Mouse (Mus musculus): ENCODE results near the gene Itm2c. TPM values are rescaled to one million over a fixed set of nuclear protein-coding genes. Genes with fewer than 3 reads are reported as not detected.

Gene Itm2c
- polyA plus RNA-seq, 1 experiment from 2014 or later, result 169 TPM

- Histone ChIP-seq H3K27me3 (no peaks in the 10 kb centered on the region), H3K4me1 (peaks cover 59% of the 10 kb centered on the region), H3K4me2 (replicated peaks) (no peak overlapping the region; the same call in 1 of the 2 replicates), H3K27ac (0 out of 2 replicates have a peak overlapping the region, but pooled peaks have one; percentile 19), H3K9ac (no peak overlapping the region), H3K36me3 (peaks cover 42% of the 10 kb centered on the region), H3K9me3 (replicated peaks) (no peaks in the 10 kb centered on the region), H3K4me3 (no peak overlapping the region)
- 31% methylated on average over 7 of the region's 7 CpGs for WGBS
- ATAC-seq (ENCODE audit: low FRiP score), result peak; percentile 85
These were observed 8.1 kb downstream of the Itm2c start for GRCm38 (mm10) chr1:85902108-85902561.

GRCm38 (mm10) chr1:85906892-85907291, 12.8 kb downstream of the Itm2c start:
- WGBS, result 92% methylated on average over 12 of the region's 12 CpGs

GRCm38 (mm10) chr1:85908754-85909590, 14.9 kb downstream of the Itm2c start:
- no peak for ATAC-seq (ENCODE audit: low FRiP score)
- no peaks in the 10 kb centered on the region for H3K4me1 ChIP-seq
- H3K27me3 ChIP-seq, result no peaks in the 10 kb centered on the region
- no peak overlapping the region for H3K9ac ChIP-seq
- H3K4me2 ChIP-seq (replicated peaks), result no peak overlapping the region
- no peaks in the 10 kb centered on the region for H3K9me3 ChIP-seq (replicated peaks)
- peaks cover 54% of the 10 kb centered on the region for H3K36me3 ChIP-seq
- H3K4me3 ChIP-seq, result no peak overlapping the region
- 78% methylated on average over 13 of the region's 13 CpGs for WGBS
- no peak overlapping the region for H3K27ac ChIP-seq

More at GRCm38 (mm10) chr1:85906892-85907291, 12.8 kb downstream of the Itm2c start:
- Histone ChIP-seq H3K4me3 (no peak overlapping the region), H3K27ac (no peak overlapping the region), H3K4me1 (peaks cover 13% of the 10 kb centered on the region), H3K4me2 (replicated peaks) (no peak overlapping the region), H3K9me3 (replicated peaks) (no peaks in the 10 kb centered on the region), H3K27me3 (no peaks in the 10 kb centered on the region), H3K9ac (no peak overlapping the region), H3K36me3 (peaks cover 66% of the 10 kb centered on the region)
- no peak for ATAC-seq (ENCODE audit: low FRiP score)

- no peak overlapping the region for H3K9ac ChIP-seq
- no peak overlapping the region for H3K4me3 ChIP-seq
- H3K27me3 ChIP-seq, result no peaks in the 10 kb centered on the region
- H3K9me3 ChIP-seq (replicated peaks), result no peaks in the 10 kb centered on the region
- no peak overlapping the region for H3K27ac ChIP-seq
- WGBS, result 94% methylated on average over 7 of the region's 7 CpGs
- peaks cover 14% of the 10 kb centered on the region for H3K36me3 ChIP-seq
- peaks cover 17% of the 10 kb centered on the region for H3K4me1 ChIP-seq
- H3K4me2 ChIP-seq (replicated peaks), result no peak overlapping the region
- no peak for ATAC-seq (ENCODE audit: low FRiP score)
These were observed 19.1 kb downstream of the Itm2c start for GRCm38 (mm10) chr1:85913078-85913755.

- Histone ChIP-seq H3K4me3 (no peak overlapping the region), H3K9ac (no peak overlapping the region), H3K4me1 (peaks cover 17% of the 10 kb centered on the region), H3K4me2 (replicated peaks) (no peak overlapping the region), H3K36me3 (no peaks in the 10 kb centered on the region), H3K27me3 (no peaks in the 10 kb centered on the region), H3K27ac (no peak overlapping the region; the same call in 1 of the 2 replicates), H3K9me3 (replicated peaks) (no peaks in the 10 kb centered on the region)
- ATAC-seq (ENCODE audit: low FRiP score), result no peak
These were observed 21.8 kb downstream of the Itm2c start for GRCm38 (mm10) chr1:85915890-85916289.

- no peak overlapping the region for H3K4me3 ChIP-seq
- ATAC-seq (ENCODE audit: low FRiP score), result peak; percentile 90
- H3K27me3 ChIP-seq, result no peaks in the 10 kb centered on the region
- H3K9ac ChIP-seq, result no peak overlapping the region
- no peaks in the 10 kb centered on the region for H3K9me3 ChIP-seq (replicated peaks)
- peaks cover 20% of the 10 kb centered on the region for H3K4me1 ChIP-seq
- no peaks in the 10 kb centered on the region for H3K36me3 ChIP-seq
- 11% methylated on average over 4 of the region's 4 CpGs for WGBS
- H3K4me2 ChIP-seq (replicated peaks), result peak overlapping the region; percentile 18
- H3K27ac ChIP-seq, result peak overlapping the region; percentile 85
These were observed 22.9 kb downstream of the Itm2c start for GRCm38 (mm10) chr1:85916830-85917450.

GRCm38 (mm10) chr1:85919621-85920020, 25.5 kb downstream of the Itm2c start:
- H3K36me3 ChIP-seq, result no peaks in the 10 kb centered on the region
- H3K27me3 ChIP-seq, result no peaks in the 10 kb centered on the region
- ATAC-seq (ENCODE audit: low FRiP score), result no peak
- H3K4me1 ChIP-seq, result peaks cover 25% of the 10 kb centered on the region
- no peak overlapping the region for H3K27ac ChIP-seq
- H3K9ac ChIP-seq, result no peak overlapping the region
- WGBS, result 78% methylated on average over 7 of the region's 7 CpGs
- no peak overlapping the region for H3K4me3 ChIP-seq
- H3K9me3 ChIP-seq (replicated peaks), result no peaks in the 10 kb centered on the region
- no peak overlapping the region for H3K4me2 ChIP-seq (replicated peaks)

- Histone ChIP-seq H3K27ac (no peak overlapping the region), H3K4me2 (replicated peaks) (no peak overlapping the region), H3K27me3 (no peaks in the 10 kb centered on the region), H3K36me3 (no peaks in the 10 kb centered on the region), H3K9me3 (replicated peaks) (no peaks in the 10 kb centered on the region), H3K4me1 (peaks cover 20% of the 10 kb centered on the region), H3K4me3 (no peak overlapping the region), H3K9ac (no peak overlapping the region)
- ATAC-seq (ENCODE audit: low FRiP score), result no peak
- WGBS, result 80% methylated on average over 7 of the region's 7 CpGs
These were observed 27.6 kb downstream of the Itm2c start for GRCm38 (mm10) chr1:85921725-85922124.

- peaks cover 14% of the 10 kb centered on the region for H3K4me1 ChIP-seq
- H3K27me3 ChIP-seq, result no peaks in the 10 kb centered on the region
- no peaks in the 10 kb centered on the region for H3K36me3 ChIP-seq
- H3K27ac ChIP-seq, result no peak overlapping the region
- H3K4me2 ChIP-seq (replicated peaks), result no peak overlapping the region
- H3K9ac ChIP-seq, result no peak overlapping the region
- WGBS, result 66% methylated on average over 7 of the region's 7 CpGs
- H3K9me3 ChIP-seq (replicated peaks), result no peaks in the 10 kb centered on the region
- 0 out of 2 replicates have a peak, but pooled peaks have one; percentile 11 for ATAC-seq (ENCODE audit: low FRiP score)
- H3K4me3 ChIP-seq, result no peak overlapping the region
These were observed 28.2 kb downstream of the Itm2c start for GRCm38 (mm10) chr1:85922127-85922864.

- H3K4me1 ChIP-seq, result peaks cover 12% of the 10 kb centered on the region
- no peak overlapping the region for H3K9ac ChIP-seq
- no peaks in the 10 kb centered on the region for H3K36me3 ChIP-seq
- no peaks in the 10 kb centered on the region for H3K27me3 ChIP-seq
- H3K4me2 ChIP-seq (replicated peaks), result no peak overlapping the region
- ATAC-seq (ENCODE audit: low FRiP score), result no peak
- no peaks in the 10 kb centered on the region for H3K9me3 ChIP-seq (replicated peaks)
- no peak overlapping the region for H3K27ac ChIP-seq
- H3K4me3 ChIP-seq, result no peak overlapping the region
- 77% methylated on average over 5 of the region's 5 CpGs for WGBS
These were observed 28.8 kb downstream of the Itm2c start for GRCm38 (mm10) chr1:85922865-85923211.

- Histone ChIP-seq H3K4me2 (replicated peaks) (no peak overlapping the region), H3K4me3 (no peak overlapping the region), H3K4me1 (peaks cover 28% of the 10 kb centered on the region), H3K9ac (no peak overlapping the region), H3K9me3 (replicated peaks) (no peaks in the 10 kb centered on the region), H3K36me3 (no peaks in the 10 kb centered on the region), H3K27ac (no peak overlapping the region), H3K27me3 (no peaks in the 10 kb centered on the region)
- 82% methylated on average over 5 of the region's 5 CpGs for WGBS
- ATAC-seq (ENCODE audit: low FRiP score), result no peak
These were observed 31.1 kb downstream of the Itm2c start for GRCm38 (mm10) chr1:85925183-85925582.
